Mouse (Mus musculus): ENCODE results near the gene Tmem256.
A peak's percentile ranks its signal among the peaks of the same experiment; 100 is the strongest.

Tmem256 gene

DNA sequence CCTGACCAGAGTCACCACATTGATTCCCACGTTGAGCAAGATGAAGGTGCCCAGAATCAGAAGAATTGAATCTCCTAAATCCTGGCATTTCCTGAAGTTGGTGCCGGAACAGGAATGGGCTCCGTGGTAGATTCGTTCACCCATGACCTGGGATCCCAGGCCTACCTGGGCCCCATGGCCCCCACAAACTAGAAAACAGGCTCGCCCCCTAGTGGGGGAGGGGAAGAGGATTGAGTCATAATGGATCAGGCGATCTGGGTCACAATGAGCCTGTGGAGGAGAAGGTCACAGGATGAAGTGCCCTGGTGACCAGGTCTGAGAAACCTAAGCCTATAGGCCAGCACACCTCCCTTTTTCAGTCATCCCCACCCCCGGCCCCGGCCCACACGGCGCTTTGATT lies 23.2 kb upstream of the Tmem256 start, which contains the start of gene Gm39566:
TSS of gene Gm39566 (minus strand) at position 144 of the 400 bp plus-strand sequence.
- no peak for DNase-seq (ENCODE audit: low read depth)

DNA sequence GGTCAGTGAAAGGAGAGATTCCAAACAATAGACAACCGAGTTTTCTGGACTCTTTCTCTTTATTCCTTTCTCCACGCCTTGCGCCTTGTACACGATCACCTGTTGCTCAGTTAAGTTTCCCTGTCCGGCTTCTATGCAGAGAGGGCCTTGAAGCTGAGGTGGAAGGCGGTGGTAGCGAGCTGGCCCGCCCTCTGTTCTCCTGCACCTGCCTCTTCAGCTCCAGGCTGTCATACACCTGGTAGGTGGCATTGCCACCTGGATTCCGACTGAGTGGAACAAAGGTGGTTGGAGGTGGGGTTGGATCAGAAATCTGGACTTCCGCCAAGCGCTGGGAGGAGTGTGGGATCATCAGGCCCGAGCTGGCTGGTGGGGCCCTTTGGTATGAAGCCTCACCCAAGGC lies 21.8 kb upstream of the Tmem256 start:
- no peak for DNase-seq (ENCODE audit: low read depth)

DNA sequence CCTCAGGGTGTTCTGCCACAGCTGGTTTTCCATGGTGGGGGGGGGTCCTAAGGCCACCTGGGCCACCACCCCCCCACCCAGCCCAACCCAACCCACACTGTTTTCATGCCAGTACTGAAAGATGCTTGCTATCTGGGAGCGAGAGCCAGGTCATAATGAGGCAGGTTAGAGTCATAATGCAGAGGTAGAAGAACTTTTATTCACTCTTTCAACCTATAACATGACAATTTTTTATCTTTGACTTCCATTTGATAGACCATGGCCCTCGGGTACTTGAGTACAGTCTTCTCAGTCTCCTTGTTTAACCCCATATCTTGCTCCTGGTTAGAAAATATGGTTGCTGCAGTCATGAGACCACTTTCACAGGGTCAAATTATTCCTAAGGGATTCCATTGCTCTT lies 19.9 kb upstream of the Tmem256 start, which contains the start of gene Spem2:
TSS of gene Spem2 (minus strand) at position 101 of the 400 bp plus-strand sequence.
- no peak for DNase-seq (ENCODE audit: low read depth)

GRCm38 (mm10) chr11:69818871-69819270 lies 19.4 kb upstream of the Tmem256 start:
- no peak for DNase-seq (ENCODE audit: low read depth)

DNA sequence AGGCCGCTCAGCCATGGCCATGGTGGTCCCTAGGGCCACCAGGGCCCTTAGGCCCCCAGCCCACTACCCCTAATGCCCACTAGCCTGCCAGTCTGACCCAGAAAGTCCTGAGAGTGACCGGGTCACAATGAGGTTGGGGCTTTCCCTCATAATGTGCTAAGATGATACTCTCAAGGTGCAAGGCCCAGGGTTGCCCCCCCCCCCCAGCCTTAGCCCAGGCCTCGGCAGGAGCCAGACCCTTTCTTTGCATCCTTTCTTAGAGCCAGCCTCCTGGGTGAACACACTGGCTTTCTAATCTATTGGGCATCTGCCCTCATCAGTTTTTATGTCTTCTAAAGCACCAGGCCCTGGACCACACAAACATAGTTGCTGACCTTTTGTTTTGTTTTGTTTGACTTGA lies 16.2 kb upstream of the Tmem256 start, which contains the start of gene Spem1:
TSS of gene Spem1 (minus strand) at position 101 of the 400 bp plus-strand sequence.
- DNase-seq (ENCODE audit: low read depth): no peak

GRCm38 (mm10) chr11:69823456-69823855 lies 14.9 kb upstream of the Tmem256 start:
- no peak for DNase-seq (ENCODE audit: low read depth)

DNA sequence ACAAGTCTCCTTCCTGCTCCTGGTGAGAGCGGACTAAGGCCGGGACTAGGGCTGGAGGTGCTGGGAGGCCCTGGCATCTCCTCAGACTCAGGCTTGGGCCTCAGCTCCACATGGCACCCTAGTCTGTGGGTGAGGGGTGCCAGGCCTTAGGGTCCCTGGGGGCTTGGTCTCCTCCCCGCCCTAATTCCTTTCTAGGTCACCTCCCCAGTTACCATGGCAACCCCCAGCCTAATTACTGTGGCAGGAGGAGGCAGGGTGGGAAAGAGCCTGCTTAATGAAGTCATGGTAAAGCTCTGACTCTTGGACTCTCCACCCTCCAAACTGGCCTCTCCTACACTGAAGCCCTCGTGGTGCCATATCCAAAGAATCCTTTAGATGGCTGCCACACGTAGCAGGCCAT lies 9.5 kb upstream of the Tmem256 start:
- no peak for DNase-seq (ENCODE audit: low read depth)

- no peak for DNase-seq (ENCODE audit: low read depth)
Observed at GRCm38 (mm10) chr11:69833554-69833953, 4.8 kb upstream of the Tmem256 start.

GRCm38 (mm10) chr11:69834001-69834549 lies 4.2 kb upstream of the Tmem256 start:
- peak; percentile 71 for DNase-seq (ENCODE audit: low read depth)

- peak; percentile 35 for DNase-seq (ENCODE audit: low read depth)
Observed at GRCm38 (mm10) chr11:69835326-69835965, 2.9 kb upstream of the Tmem256 start.

- DNase-seq (ENCODE audit: low read depth): peak; percentile 40
Observed at GRCm38 (mm10) chr11:69835966-69836335, 2.4 kb upstream of the Tmem256 start.

DNA sequence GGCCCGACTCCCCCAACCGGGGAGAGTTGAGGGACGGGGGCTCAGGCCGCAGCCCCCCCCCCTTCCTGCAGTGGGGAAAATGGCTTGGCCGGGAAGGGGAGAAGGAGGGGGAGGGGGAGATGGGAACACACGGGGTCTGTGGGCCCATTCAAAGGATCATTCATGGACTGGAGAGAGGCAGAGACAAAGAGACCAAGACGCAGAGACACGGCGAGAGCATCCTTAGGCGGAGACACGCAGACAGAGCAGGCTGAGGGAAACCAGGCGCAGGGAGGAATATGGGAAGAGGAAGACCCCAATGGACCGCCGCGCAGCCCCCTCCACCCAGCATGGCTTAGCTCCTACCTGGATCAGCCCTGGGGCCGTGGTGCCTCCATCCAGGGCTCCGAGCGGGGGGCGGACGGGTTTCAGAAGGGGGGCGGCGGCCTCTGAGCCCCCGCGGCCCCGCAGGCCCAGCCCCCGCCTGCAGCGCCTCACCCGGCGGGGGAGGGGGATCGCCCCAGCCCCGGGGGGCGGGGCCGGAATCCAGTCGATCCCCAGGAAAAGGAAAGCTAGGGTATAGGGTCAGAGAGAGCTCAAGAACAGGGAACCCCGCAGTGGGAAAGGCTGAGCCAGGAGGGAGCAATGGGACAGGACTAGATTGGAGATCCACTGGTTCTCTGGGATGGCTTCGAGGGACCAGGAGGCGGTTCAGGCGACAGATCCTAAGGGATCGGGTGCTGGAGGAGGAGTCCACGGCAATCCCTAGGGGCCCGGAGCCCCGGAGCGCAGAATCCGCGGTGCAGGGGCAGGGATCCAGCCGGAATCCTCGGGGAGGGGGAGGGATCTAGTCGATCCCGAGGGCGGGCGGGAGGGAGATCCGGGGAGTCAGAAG lies 1.4 kb upstream of the Tmem256 start:
- DNase-seq (ENCODE audit: low read depth): peak; percentile 55

DNA sequence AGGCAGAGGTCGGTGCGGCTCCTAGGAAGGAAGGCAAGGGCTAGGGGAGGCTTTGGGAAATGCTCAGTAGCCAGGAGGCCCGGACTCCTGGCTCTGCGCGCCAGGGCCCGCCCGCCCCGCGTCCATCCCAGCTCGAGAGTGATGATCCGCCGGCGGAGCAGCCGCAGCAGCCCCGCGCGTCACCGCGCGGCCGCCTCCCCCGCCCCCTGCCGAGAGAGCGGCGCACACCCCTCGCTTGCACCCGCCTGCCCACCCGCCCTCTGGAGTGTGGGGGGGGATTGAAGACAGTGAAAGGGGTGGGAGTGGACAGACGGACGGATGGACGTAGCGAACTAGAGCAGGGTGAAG lies 736 bp upstream of the Tmem256 start, which contains the start of gene Nlgn2:
TSS of gene Nlgn2 (minus strand) at position 181 of the 348 bp plus-strand sequence.
- DNase-seq (ENCODE audit: low read depth): no peak

GRCm38 (mm10) chr11:69838714-69839104 lies 395 bp downstream of the Tmem256 start:
- DNase-seq (ENCODE audit: low read depth): no peak

DNA sequence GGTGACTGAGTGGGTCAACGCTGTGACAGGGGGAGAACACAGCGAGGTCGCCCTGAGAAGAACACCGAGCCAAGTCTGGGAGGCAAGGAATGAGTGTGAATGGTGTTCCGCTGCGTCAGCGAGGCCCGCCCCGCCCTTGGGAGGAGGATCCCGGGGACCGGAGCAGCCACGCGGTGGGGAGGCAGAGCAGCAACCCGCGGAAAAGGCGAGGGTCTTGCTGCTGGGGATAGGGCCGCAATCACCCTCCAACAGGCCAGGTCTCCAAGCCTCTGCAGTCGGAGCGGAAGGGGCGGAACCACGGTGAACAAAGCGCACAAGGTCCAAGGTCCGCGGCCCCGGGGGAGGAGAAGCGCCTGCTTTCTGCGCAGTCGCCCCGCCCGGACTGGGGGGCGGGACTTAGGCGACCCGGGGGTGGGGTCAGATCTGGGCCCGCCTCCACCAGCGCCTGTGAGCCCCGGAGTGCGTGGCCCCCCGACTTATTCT lies 7.9 kb downstream of the Tmem256 start, which contains the start of gene Plscr3:
TSS of gene Plscr3 (plus strand) at position 179 of the 483 bp plus-strand sequence.
- peak; percentile 92 for DNase-seq (ENCODE audit: low read depth)

DNA sequence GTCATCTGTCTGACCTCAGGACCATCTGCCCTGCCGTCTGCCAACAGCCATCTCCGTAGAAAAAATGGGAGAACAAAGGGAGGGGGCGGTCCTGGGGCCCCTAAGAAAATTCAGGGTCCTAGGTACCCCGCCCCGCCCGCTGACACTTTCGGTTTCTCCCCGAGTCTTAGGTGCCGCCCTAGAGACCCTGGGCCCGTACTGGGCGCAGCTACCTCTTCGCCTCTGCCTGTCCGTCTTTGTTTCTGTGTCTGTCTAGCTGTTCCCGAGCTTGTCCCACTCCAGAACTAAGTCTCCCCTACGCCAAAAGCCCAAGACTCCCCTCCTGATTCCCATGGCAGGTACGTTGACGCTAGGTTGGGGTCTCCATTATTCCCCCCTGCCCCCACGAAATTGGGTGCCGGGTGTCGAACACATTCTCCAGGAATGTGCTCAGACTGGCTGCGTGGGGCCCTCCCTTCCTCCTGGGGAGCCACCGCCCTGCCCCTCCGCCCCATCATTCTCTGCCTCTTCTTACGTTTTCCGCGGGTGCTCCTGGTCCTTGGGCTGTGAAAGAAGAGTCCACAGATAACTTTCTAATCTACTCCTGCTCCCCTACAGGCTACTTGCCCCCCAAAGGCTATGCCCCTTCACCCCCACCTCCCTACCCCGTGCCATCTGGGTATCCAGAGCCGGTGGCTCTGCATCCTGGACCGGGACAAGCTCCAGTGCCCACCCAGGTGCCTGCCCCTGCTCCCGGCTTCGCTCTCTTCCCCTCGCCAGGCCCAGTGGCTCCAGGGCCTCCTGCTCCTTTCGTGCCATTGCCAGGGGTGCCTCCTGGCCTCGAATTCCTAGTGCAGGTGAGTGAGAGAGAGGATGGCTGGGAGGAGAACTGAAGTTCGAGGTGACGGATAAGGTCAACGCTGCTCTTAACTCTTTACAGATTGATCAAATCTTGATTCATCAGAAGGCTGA lies 8.7 kb downstream of the Tmem256 start:
- DNase-seq (ENCODE audit: low read depth): peak; percentile 85

DNA sequence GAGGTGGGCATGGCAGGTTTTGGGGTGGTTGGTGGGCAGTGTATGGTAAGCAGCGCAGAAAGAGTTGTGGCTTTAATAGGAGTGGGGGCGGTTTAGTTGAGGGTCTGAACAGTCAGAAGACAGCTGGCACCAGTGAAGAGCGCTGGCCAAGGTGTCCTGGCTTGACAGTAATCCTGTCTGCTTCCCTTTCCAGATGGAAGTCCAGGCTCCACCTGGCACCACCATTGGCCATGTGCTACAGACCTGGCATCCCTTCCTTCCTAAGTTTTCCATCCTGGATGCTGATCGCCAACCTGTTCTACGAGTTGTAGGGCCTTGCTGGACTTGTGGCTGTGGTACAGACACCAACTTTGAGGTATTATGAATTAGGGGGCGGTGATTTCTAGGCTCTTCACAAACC lies 9.7 kb downstream of the Tmem256 start:
- no peak for DNase-seq (ENCODE audit: low read depth)

GRCm38 (mm10) chr11:69849128-69849527 lies 10.8 kb downstream of the Tmem256 start:
- no peak for DNase-seq (ENCODE audit: low read depth)

GRCm38 (mm10) chr11:69849884-69850283 lies 11.6 kb downstream of the Tmem256 start:
- DNase-seq (ENCODE audit: low read depth): no peak

GRCm38 (mm10) chr11:69850754-69851153 lies 12.4 kb downstream of the Tmem256 start:
- no peak for DNase-seq (ENCODE audit: low read depth)

- DNase-seq (ENCODE audit: low read depth): peak; percentile 40
Observed at GRCm38 (mm10) chr11:69853994-69854393, 15.7 kb downstream of the Tmem256 start.

All from induced T-regulatory cell, adult 2 months (primary cell).